Mouse (Mus musculus) liver, embryonic 13.5 days (tissue): ENCODE measurements around the gene Erg28. TPM values are rescaled to one million over a fixed set of nuclear protein-coding genes. Genes with fewer than 3 reads are reported as not detected.

Source experiments
- ATAC-seq: fragments of 200-750 bp; cut with Nextera tagmentation; 2 replicates; pipeline ENCODE4 v1.8.0; 2017; ENCODE audit warnings: low read depth, mild to moderate bottlenecking, moderate number of reproducible peaks, moderate library complexity
- DNase-seq: peaks from one replicate; pipeline ENCODE4 v3.0.0; 2022
- H3K27ac ChIP-seq: fragments of 300-500 bp; sonication (generic); 2 replicates; pipeline ENCODE4 v1.5.1; 2015; ENCODE audit warnings: moderate library complexity, mild to moderate bottlenecking, inconsistent platforms
- H3K27me3 ChIP-seq: fragments of 300-500 bp; sonication (generic); 2 replicates; pipeline ENCODE4 v1.6.1; 2015; ENCODE audit warnings: mild to moderate bottlenecking, inconsistent platforms
- H3K36me3 ChIP-seq: fragments of 300-500 bp; sonication (generic); 2 replicates; pipeline ENCODE4 v1.6.1; 2015; ENCODE audit warnings: mild to moderate bottlenecking, inconsistent platforms
- H3K4me1 ChIP-seq: fragments of 300-500 bp; sonication (generic); replicated peaks from 2 replicates; pipeline ENCODE4 v1.6.1; 2015; ENCODE audit warnings: inconsistent platforms
- H3K4me2 ChIP-seq: fragments of 300-500 bp; sonication (generic); 2 replicates; pipeline ENCODE4 v1.6.1; 2015; ENCODE audit warnings: inconsistent platforms, mild to moderate bottlenecking, moderate library complexity
- H3K4me3 ChIP-seq: fragments of 300-500 bp; sonication (generic); replicated peaks from 2 replicates; pipeline ENCODE4 v1.5.1; 2015; ENCODE audit warnings: mild to moderate bottlenecking, inconsistent platforms
- H3K9ac ChIP-seq: fragments of 300-500 bp; sonication (generic); 2 replicates; pipeline ENCODE4 v1.6.1; 2015; ENCODE audit warnings: mild to moderate bottlenecking, inconsistent platforms
- H3K9me3 ChIP-seq: fragments of 300-500 bp; sonication (generic); replicated peaks from 2 replicates; pipeline ENCODE4 v1.6.1; 2016; ENCODE audit warnings: inconsistent platforms
- WGBS: fragments of 180-500 bp; shearing (Covaris S2); methylation state at CpG from one replicate; pipeline ENCODE4 v1.1.7; 2015; ENCODE audit not compliant: insufficient replicate concordance; 5-methylcytosine and 5-hydroxymethylcytosine counted together
- polyA plus RNA-seq: library from polyadenylated mRNA; unstranded; fragments of >200 nt; fragmentation: Nextera tagmentation; extraction: Ambion mirVana; gene quantifications from 2 replicates; pipeline ENCODE4 v1.2.1, GENCODE M21; 2015

Erg28 gene
- polyA plus RNA-seq: 93.5 and 115 TPM in 2 replicates

DNA sequence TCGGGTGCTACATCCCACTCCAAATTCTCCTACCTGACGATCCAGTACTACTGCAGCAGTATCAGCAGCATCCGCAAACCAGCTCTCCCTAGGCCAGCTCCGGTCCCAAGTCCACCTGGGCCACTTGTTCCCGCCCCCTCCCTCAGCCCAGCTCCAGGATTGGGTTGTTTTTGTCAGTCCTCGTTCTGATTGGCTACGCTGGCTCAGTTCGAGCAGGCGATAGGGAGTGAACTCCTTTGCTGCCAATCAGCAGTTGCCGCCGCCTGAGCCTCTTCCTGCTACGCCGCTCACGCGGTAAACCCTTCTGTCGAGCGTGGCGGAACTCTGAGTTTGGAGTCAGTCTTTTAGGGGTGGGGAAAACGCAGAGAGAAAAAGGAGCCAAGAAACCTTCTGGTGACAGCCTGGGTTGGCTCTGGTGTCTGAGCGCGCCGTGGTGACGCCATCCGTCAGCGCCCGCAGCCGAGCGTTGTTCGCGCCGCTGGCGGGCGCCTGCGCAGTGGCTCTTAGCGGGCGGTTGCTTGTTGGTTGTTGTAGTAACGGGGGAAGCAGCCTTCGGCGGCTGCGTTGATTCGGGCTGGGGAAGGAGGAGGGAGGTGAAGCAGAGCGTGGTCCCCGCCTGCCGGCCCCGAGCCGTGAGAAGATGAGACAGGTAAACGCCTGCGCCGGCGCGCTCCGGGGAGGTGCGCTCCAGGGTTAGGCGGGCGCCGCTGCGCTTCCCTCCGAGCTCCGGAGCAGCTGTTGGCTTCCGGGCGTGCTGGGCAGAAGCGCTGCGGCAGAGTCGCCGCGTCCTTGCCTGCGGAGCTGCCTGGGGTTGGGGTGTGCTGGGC lies at the start of gene Erg28, which contains the start of gene Ttll5:
Erg28 (minus strand) TSS at position 113 of the 827 bp plus-strand sequence.
Ttll5 (plus strand) TSS at position 222 of the 827 bp plus-strand sequence.
- Histone ChIP-seq H3K4me3 (peak within 1 kb of the TSS; percentile 80), H3K4me2 (peak within 1 kb of the TSS; percentile 83), H3K27ac (peak within 1 kb of the TSS; percentile 96), H3K4me1 (peaks cover 35% of the 10 kb centered on the region), H3K9me3 (no peaks in the 10 kb centered on the region), H3K36me3 (peaks cover 43% of the 10 kb centered on the region), H3K9ac (peak within 1 kb of the TSS; percentile 85), H3K27me3 (no peaks in the 10 kb centered on the region)
- ATAC-seq (peak; percentile 97), DNase-seq (peak; percentile 90)
- WGBS: under 1% methylated on average over 67 of the region's 67 CpGs

DNA sequence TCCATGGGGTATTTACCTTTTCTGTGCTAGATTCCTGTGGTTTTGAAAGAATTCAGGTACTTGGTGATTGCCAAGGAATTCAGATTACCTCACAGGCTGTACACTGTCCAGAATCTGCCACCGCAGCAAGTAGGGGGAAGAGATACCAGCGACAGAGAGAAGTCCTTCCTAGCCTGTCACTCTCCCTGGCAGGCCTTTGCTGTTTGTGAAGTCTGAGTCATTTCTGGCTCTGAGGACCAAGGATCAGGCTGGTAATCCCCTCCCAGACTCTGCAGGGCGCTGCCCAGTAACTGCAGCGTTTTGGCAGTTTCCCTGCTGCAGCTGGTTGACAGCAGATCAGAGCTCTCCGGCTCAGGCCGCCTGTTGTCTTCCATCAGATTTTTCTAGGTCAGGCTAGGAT lies 45.1 kb upstream of the Erg28 start:
- H3K9me3 ChIP-seq: no peaks in the 10 kb centered on the region
- H3K4me3 ChIP-seq: no peak overlapping the region
- DNase-seq: no peak
- no peak overlapping the region for H3K9ac ChIP-seq
- H3K36me3 ChIP-seq: peaks cover 14% of the 10 kb centered on the region; the same call in 1 of the 2 replicates
- no peaks in the 10 kb centered on the region for H3K4me1 ChIP-seq
- no peaks in the 10 kb centered on the region for H3K27me3 ChIP-seq
- H3K27ac ChIP-seq: no peak overlapping the region
- ATAC-seq: no peak
- H3K4me2 ChIP-seq: no peak overlapping the region
- 64% methylated on average over 6 of the region's 6 CpGs for WGBS

DNA sequence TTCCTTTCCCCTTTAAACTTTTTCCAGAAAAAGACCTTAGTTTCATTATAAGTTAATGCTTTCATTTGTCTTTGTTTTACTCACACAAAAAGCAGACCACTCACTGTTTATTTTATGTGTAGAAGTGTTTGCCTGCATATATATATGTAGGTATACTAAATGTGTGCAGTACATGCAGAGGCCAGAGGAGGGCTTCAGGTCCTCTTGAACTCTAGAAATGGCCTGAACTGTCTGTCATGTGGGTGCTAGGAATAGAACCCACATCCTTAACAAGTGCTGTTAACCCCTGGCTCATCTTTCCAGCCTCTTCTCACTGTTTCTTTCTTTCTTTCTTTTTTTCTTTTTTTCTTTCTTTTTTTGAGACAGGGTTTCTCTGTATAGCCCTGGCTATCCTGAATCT lies 42.8 kb upstream of the Erg28 start:
- ATAC-seq (no peak), DNase-seq (no peak)
- Histone ChIP-seq H3K4me1 (peaks cover 4% of the 10 kb centered on the region; the same call in 1 of the 2 replicates), H3K36me3 (peaks cover 25% of the 10 kb centered on the region; the same call in 1 of the 2 replicates), H3K27ac (no peak overlapping the region), H3K4me2 (no peak overlapping the region), H3K9ac (no peak overlapping the region), H3K4me3 (no peak overlapping the region), H3K9me3 (no peaks in the 10 kb centered on the region), H3K27me3 (no peaks in the 10 kb centered on the region)

DNA sequence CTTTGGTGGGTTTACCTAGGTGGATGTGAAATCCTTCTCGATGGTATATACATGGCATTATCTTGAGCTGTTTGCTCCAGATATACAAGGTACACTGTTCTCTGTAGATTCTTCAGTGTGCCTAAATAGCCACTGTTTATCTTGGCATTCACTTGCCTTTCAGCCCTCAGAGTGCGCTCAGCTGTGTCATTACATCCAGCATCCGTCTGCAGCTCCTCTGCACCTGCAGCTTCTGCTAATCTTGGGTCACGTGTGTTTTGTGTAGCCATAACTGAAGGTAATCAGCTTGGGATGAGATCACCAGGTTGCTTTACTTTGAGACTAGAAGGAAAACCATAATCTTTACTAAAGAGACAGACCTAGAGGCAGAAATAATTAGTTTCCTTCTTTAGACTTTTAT lies 42.3 kb upstream of the Erg28 start:
- WGBS: 71% methylated on average over 4 of the region's 4 CpGs

DNA sequence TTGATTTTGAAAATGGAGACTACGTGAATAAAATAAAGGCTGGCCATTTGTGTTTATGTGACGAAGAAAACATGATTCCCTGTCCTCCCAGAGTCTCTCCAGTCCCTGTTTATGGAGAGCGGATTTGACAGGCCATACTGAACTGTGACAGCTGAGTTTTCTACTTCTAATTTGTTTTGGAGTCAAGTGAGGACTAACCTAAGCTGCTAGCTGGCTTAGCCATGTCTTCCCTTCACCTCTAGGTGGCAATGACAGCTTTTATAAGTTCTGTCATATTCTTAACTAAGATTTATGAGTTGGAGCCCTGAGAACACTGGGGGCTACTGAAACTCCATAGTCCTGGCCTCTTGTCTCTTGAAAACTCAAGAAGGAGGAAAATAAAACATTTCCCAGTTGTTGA lies 41.2 kb upstream of the Erg28 start:
- H3K9me3 ChIP-seq: no peaks in the 10 kb centered on the region
- no peak overlapping the region for H3K4me2 ChIP-seq
- H3K27ac ChIP-seq: no peak overlapping the region
- H3K27me3 ChIP-seq: no peaks in the 10 kb centered on the region
- H3K9ac ChIP-seq: no peak overlapping the region
- H3K4me1 ChIP-seq: peaks cover 4% of the 10 kb centered on the region; the same call in 1 of the 2 replicates
- 80% methylated on average over 3 of the region's 3 CpGs for WGBS
- no peak for DNase-seq
- peaks cover 24% of the 10 kb centered on the region; the same call in 1 of the 2 replicates for H3K36me3 ChIP-seq
- ATAC-seq: no peak
- H3K4me3 ChIP-seq: no peak overlapping the region

More for the DNA sequence above, 42.3 kb upstream of the Erg28 start:
- Histone ChIP-seq H3K9ac (no peak overlapping the region), H3K4me1 (peaks cover 4% of the 10 kb centered on the region; the same call in 1 of the 2 replicates), H3K36me3 (peaks cover 24% of the 10 kb centered on the region; the same call in 1 of the 2 replicates), H3K4me2 (no peak overlapping the region), H3K4me3 (no peak overlapping the region), H3K27ac (no peak overlapping the region), H3K9me3 (no peaks in the 10 kb centered on the region), H3K27me3 (no peaks in the 10 kb centered on the region)
- DNase-seq (no peak), ATAC-seq (no peak)

DNA sequence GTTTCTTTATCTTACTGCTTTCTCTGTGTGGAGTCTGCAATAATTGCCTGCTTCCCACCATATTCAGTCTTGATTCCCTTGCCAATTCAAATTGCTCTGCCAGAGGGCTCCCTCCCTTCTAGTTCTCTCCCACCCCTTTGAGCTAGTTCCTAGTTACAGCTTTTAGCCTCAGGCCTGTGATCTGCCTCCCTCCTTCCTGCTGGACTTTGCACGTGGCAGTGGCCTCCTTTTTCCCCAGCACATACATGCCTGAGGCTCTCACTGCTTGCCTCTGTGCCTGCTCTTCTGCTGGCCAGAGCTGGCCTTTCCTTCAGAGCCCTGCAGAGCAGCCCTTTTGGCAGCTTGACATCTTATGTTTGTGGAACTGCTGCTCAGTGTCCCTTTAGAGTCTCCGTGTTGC lies 38.2 kb upstream of the Erg28 start:
- Histone ChIP-seq H3K27me3 (no peaks in the 10 kb centered on the region), H3K9me3 (no peaks in the 10 kb centered on the region), H3K4me1 (peaks cover 4% of the 10 kb centered on the region; the same call in 1 of the 2 replicates), H3K36me3 (peaks cover 20% of the 10 kb centered on the region; the same call in 1 of the 2 replicates), H3K4me3 (no peak overlapping the region), H3K4me2 (no peak overlapping the region), H3K27ac (no peak overlapping the region), H3K9ac (peak overlapping the region; percentile 9; the same call in 1 of the 2 replicates)
- DNase-seq (no peak), ATAC-seq (no peak)
- WGBS: 51% methylated on average over 2 of the region's 2 CpGs

DNA sequence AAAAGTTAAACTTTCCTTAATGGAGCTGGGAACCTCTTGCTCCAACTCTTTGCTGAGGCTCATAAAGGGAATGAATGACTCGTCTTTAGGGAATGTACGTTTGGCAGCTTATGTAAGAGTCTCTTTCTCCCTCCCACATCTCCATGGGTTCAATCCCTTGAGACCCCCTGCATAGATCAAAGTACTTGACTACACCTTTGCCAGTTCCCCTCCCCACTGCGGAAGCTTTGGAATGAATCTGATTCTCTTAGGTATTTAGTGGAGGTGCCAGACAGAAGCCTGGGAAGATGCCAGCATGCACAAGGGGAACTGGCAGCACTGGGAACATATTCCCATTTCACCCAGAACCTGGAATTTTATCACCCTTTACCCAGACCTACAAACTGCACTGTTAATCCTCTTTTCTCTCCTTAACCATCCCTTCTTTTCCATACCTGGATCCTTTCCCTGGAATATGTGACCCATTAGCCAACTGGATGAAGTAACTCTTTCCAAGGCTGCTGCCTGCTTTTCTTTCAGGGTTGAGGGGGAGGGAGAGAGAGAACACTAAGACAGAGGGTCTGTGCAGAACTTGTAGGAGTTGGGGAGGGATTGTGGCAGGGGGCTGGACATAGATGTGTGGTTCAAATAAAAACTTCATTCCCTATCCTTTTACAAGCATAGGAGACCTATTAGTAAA lies 35.3 kb upstream of the Erg28 start:
- H3K36me3 ChIP-seq: peaks cover 23% of the 10 kb centered on the region
- ATAC-seq (no peak), DNase-seq (no peak)
- H3K27ac ChIP-seq: no peak overlapping the region
- H3K4me3 ChIP-seq: no peak overlapping the region
- H3K9me3 ChIP-seq: no peaks in the 10 kb centered on the region
- 68% methylated on average over 3 of the region's 3 CpGs for WGBS
- H3K9ac ChIP-seq: no peak overlapping the region
- peaks cover 4% of the 10 kb centered on the region; the same call in 1 of the 2 replicates for H3K4me1 ChIP-seq
- H3K27me3 ChIP-seq: no peaks in the 10 kb centered on the region
- H3K4me2 ChIP-seq: no peak overlapping the region

DNA sequence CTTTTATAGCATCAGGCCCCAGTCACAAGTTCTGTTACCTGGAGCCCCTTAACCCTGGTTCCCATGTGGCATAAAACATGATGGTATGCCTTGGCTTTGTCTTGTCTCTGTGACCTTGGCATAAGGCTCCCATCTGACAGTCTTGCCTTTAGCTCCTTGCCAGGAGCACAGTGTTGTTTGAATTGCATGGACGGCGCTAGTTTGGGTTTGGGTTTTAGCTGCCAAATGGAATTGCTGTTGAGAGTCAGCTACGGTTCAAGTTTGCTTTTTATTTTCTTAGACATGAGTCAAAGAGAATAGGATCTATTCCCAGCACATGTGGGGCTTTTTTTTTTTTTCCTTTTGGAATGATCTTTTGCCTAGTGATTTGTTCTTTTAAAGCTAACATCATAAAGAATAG lies 34.8 kb upstream of the Erg28 start:
- H3K4me2 ChIP-seq: no peak overlapping the region
- H3K9me3 ChIP-seq: no peaks in the 10 kb centered on the region
- 80% methylated on average over 3 of the region's 3 CpGs for WGBS
- no peak overlapping the region for H3K4me3 ChIP-seq
- no peak overlapping the region for H3K27ac ChIP-seq
- no peak overlapping the region for H3K9ac ChIP-seq
- peaks cover 17% of the 10 kb centered on the region for H3K36me3 ChIP-seq
- H3K27me3 ChIP-seq: no peaks in the 10 kb centered on the region
- no peak for DNase-seq
- H3K4me1 ChIP-seq: peaks cover 4% of the 10 kb centered on the region; the same call in 1 of the 2 replicates
- no peak for ATAC-seq

DNA sequence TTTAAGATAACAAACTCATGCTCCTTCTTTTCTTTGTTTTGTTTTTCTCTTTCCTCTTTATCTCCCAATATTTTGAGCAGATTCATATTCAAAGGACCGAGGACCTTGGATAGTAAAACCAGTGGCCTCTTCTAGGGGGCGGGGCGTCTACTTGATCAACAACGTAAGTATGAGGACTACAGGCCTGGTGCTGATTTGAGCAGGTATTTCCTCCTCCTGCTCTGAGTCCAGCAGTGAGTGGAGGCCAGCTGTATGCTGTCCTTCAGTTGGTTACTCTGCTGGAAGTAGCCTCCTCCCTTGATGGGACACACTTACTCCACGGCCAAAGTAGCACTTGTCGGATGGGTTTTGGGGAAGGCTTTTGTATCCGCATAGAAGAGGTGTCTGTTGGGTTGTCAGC lies 33.0 kb upstream of the Erg28 start:
- Histone ChIP-seq H3K4me2 (no peak overlapping the region), H3K27ac (no peak overlapping the region), H3K9ac (no peak overlapping the region), H3K4me3 (no peak overlapping the region), H3K9me3 (no peaks in the 10 kb centered on the region), H3K4me1 (no peaks in the 10 kb centered on the region), H3K36me3 (peaks cover 12% of the 10 kb centered on the region), H3K27me3 (no peaks in the 10 kb centered on the region)
- no peak for ATAC-seq
- 84% methylated on average over 7 of the region's 7 CpGs for WGBS
- DNase-seq: no peak

DNA sequence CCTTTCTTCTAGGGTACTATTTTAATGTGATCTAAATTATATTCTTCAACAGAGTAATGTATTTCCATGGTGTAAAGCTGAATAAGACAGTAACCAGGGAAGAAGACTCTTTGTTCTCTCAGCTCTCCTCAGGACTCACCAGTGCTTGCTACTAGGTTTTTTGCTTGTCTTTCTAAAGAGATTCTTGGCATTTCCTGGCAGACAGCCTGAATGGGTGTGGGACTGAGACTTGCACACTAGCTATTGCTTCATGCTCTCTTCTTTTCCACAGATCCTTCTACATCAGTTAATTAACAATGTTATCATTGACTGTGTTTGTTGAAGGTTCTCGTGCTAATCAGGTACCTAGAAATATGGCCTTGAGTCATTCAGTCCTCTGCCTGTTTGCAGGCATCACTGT lies 29.9 kb upstream of the Erg28 start:
- 71% methylated on average over 1 of the region's 1 CpGs for WGBS
- H3K36me3 ChIP-seq: peaks cover 29% of the 10 kb centered on the region
- no peak overlapping the region for H3K9ac ChIP-seq
- H3K4me1 ChIP-seq: no peaks in the 10 kb centered on the region
- no peaks in the 10 kb centered on the region for H3K9me3 ChIP-seq
- no peak overlapping the region for H3K27ac ChIP-seq
- no peak overlapping the region for H3K4me2 ChIP-seq
- H3K27me3 ChIP-seq: no peaks in the 10 kb centered on the region
- ATAC-seq: no peak
- no peak overlapping the region for H3K4me3 ChIP-seq
- DNase-seq: no peak

DNA sequence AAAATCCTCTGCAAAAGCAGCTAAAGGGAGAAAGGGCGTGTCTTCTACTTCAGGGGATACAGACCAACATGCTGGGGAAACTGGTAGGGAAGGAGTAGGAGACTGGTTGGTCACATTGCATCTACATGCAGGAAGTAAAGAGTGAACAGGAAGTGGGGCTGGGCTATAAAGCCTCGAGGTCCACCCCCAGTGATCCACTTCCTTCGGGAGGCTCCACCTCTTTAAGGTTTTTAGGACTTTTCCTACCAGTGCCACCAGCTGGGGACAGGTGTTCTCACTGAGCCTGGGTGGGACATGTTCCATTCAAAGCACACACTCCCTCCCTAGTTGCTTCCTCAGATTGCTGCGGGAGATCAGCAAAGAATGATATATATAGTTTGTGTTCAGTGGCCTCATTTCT lies 29.5 kb upstream of the Erg28 start:
- H3K9me3 ChIP-seq: no peaks in the 10 kb centered on the region
- no peak overlapping the region for H3K4me3 ChIP-seq
- H3K27ac ChIP-seq: no peak overlapping the region
- H3K4me1 ChIP-seq: no peaks in the 10 kb centered on the region
- 57% methylated on average over 4 of the region's 4 CpGs for WGBS
- H3K4me2 ChIP-seq: no peak overlapping the region
- DNase-seq: no peak
- H3K9ac ChIP-seq: no peak overlapping the region
- no peak for ATAC-seq
- peaks cover 33% of the 10 kb centered on the region for H3K36me3 ChIP-seq
- H3K27me3 ChIP-seq: no peaks in the 10 kb centered on the region
